Mouse (Mus musculus) hindbrain, embryonic 13.5 days (tissue): ENCODE results near the gene Mthfr. TPM values are rescaled to one million over a fixed set of nuclear protein-coding genes. Genes with fewer than 3 reads are reported as not detected.
A peak's percentile ranks its signal among the peaks of the same experiment; 100 is the strongest.

Source experiments
- ATAC-seq: fragments of 200-750 bp; cut with Nextera tagmentation; 2 replicates; pipeline ENCODE4 v1.8.0; 2017; ENCODE audit warnings: moderate TSS enrichment; ENCODE audit not compliant: low FRiP score
- H3K27ac ChIP-seq: fragments of 300-500 bp; sonication (generic); 2 replicates; pipeline ENCODE4 v1.5.1; 2015; ENCODE audit warnings: inconsistent platforms, mild to moderate bottlenecking, moderate library complexity
- H3K27me3 ChIP-seq: fragments of 300-500 bp; sonication (generic); 2 replicates; pipeline ENCODE4 v1.6.1; 2015; ENCODE audit warnings: mild to moderate bottlenecking, inconsistent platforms
- H3K36me3 ChIP-seq: fragments of 300-500 bp; sonication (generic); 2 replicates; pipeline ENCODE4 v1.6.1; 2015; ENCODE audit warnings: mild to moderate bottlenecking, inconsistent platforms
- H3K4me1 ChIP-seq: fragments of 300-500 bp; sonication (generic); replicated peaks from 2 replicates; pipeline ENCODE4 v1.6.1; 2015; ENCODE audit warnings: inconsistent platforms
- H3K4me2 ChIP-seq: fragments of 300-500 bp; sonication (generic); 2 replicates; pipeline ENCODE4 v1.6.1; 2015; ENCODE audit warnings: inconsistent platforms, mild to moderate bottlenecking, moderate library complexity
- H3K4me3 ChIP-seq: fragments of 300-500 bp; sonication (generic); 2 replicates; pipeline ENCODE4 v1.5.1; 2015; ENCODE audit warnings: mild to moderate bottlenecking, inconsistent platforms
- H3K9ac ChIP-seq: fragments of 300-500 bp; sonication (generic); 2 replicates; pipeline ENCODE4 v1.6.1; 2015; ENCODE audit warnings: mild to moderate bottlenecking, inconsistent platforms
- H3K9me3 ChIP-seq: fragments of 300-500 bp; sonication (generic); 2 replicates; pipeline ENCODE4 v1.6.1; 2016; ENCODE audit warnings: inconsistent platforms
- WGBS: fragments of 180-500 bp; shearing (Covaris S2); methylation state at CpG from one replicate; pipeline ENCODE4 v1.1.7; 2015; 5-methylcytosine and 5-hydroxymethylcytosine counted together
- polyA plus RNA-seq: library from polyadenylated mRNA; unstranded; fragments of >200 nt; fragmentation: Nextera tagmentation; extraction: Ambion mirVana; gene quantifications from 2 replicates; pipeline ENCODE4 v1.2.1, GENCODE M21; 2015

Mthfr gene
- polyA plus RNA-seq, 1 experiment from 2014 or later, result 22.1 TPM

GRCm38 (mm10) chr4:148087091-148087906 lies 48.4 kb downstream of the Mthfr start:
- Histone ChIP-seq H3K4me3 (peak overlapping the region; percentile 56), H3K9me3 (no peaks in the 10 kb centered on the region), H3K27ac (peak overlapping the region; percentile 41; the same call in 1 of the 2 replicates), H3K4me1 (peaks cover 50% of the 10 kb centered on the region), H3K27me3 (no peaks in the 10 kb centered on the region), H3K9ac (peak overlapping the region; percentile 78), H3K36me3 (no peaks in the 10 kb centered on the region), H3K4me2 (peak overlapping the region; percentile 76)
- peak; percentile 55 for ATAC-seq
- 1% methylated on average over 26 of the region's 30 CpGs for WGBS

DNA sequence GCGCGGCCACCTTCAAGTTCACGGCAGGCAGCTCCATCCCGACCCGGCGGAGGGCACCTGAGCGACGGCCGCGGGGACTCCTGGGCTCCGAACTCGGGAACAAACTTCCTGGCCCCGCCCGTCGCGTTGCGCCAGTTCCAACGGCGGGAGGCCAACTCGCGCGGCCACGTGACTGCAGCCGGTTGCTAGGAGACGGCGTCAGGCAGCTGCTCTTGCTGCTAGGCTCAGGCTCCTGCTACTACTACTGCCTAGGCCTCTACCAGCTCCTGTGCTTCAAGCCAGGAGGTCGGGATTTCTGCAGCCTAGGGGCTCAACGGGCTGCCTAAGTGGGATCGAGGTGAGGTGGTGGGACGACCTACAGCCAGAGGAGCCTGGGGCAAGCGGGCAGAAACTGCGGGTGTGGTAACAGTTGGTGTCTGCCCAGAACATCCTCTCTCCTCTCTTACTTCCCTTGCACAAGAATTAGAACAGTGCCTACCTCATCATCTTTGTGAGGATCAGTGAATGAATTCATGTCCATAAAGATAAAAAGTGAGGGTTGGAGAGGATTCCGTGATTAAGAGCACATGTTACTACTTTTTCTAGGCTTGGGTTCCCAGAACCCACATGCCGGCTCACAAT lies 49.1 kb downstream of the Mthfr start, which contains the start of gene Agtrap:
Agtrap (minus strand) TSS at position 125 of the 621 bp plus-strand sequence.
- Histone ChIP-seq H3K4me1 (peaks cover 50% of the 10 kb centered on the region), H3K27me3 (no peaks in the 10 kb centered on the region), H3K4me3 (peak within 1 kb of the TSS; percentile 56), H3K27ac (peak within 1 kb of the TSS; percentile 70), H3K36me3 (no peaks in the 10 kb centered on the region), H3K4me2 (peak within 1 kb of the TSS; percentile 76), H3K9me3 (no peaks in the 10 kb centered on the region), H3K9ac (peak within 1 kb of the TSS; percentile 78)
- peak; percentile 89 for ATAC-seq
- WGBS, result 6% methylated on average over 34 of the region's 34 CpGs

DNA sequence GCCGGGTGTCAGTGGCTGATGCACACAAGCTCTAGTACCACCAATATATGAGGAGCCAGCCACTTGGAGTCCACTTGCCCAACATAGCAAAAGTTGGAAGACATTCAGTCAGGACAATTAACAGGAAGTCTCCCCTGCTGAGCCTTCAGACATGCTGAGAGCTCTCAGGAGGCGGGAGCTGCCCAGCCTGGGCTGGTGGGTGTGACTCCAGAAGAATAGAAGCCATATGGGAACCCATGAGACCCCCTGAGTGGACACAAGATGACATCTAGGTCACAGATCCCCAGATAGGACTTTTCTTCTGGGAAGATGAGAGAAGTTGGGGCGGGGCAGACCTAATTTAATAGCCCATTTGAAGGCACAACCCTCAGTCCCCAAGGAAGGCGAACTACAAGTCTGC lies 50.3 kb downstream of the Mthfr start:
- H3K9ac ChIP-seq, result no peak overlapping the region
- no peaks in the 10 kb centered on the region for H3K27me3 ChIP-seq
- ATAC-seq, result no peak
- H3K4me1 ChIP-seq, result peaks cover 42% of the 10 kb centered on the region
- H3K27ac ChIP-seq, result no peak overlapping the region
- 52% methylated on average over 4 of the region's 4 CpGs for WGBS
- H3K4me2 ChIP-seq, result no peak overlapping the region
- no peaks in the 10 kb centered on the region for H3K9me3 ChIP-seq
- no peaks in the 10 kb centered on the region for H3K36me3 ChIP-seq
- H3K4me3 ChIP-seq, result no peak overlapping the region

GRCm38 (mm10) chr4:148091181-148091580 lies 52.3 kb downstream of the Mthfr start:
- no peaks in the 10 kb centered on the region for H3K27me3 ChIP-seq

GRCm38 (mm10) chr4:148092551-148093271 lies 53.8 kb downstream of the Mthfr start:
- no peak overlapping the region for H3K27ac ChIP-seq
- H3K27me3 ChIP-seq, result no peaks in the 10 kb centered on the region
- no peak overlapping the region for H3K9ac ChIP-seq
- no peaks in the 10 kb centered on the region for H3K9me3 ChIP-seq
- H3K4me2 ChIP-seq, result no peak overlapping the region
- H3K4me3 ChIP-seq, result no peak overlapping the region
- 90% methylated on average over 11 of the region's 11 CpGs for WGBS
- ATAC-seq, result no peak
- H3K4me1 ChIP-seq, result peaks cover 15% of the 10 kb centered on the region
- no peaks in the 10 kb centered on the region for H3K36me3 ChIP-seq

More at GRCm38 (mm10) chr4:148091181-148091580, 52.3 kb downstream of the Mthfr start:
- 93% methylated on average over 1 of the region's 1 CpGs for WGBS
- no peak overlapping the region for H3K27ac ChIP-seq
- H3K4me2 ChIP-seq, result no peak overlapping the region
- H3K36me3 ChIP-seq, result no peaks in the 10 kb centered on the region
- ATAC-seq, result no peak
- H3K4me1 ChIP-seq, result peaks cover 28% of the 10 kb centered on the region
- no peak overlapping the region for H3K4me3 ChIP-seq
- no peaks in the 10 kb centered on the region for H3K9me3 ChIP-seq
- no peak overlapping the region for H3K9ac ChIP-seq

DNA sequence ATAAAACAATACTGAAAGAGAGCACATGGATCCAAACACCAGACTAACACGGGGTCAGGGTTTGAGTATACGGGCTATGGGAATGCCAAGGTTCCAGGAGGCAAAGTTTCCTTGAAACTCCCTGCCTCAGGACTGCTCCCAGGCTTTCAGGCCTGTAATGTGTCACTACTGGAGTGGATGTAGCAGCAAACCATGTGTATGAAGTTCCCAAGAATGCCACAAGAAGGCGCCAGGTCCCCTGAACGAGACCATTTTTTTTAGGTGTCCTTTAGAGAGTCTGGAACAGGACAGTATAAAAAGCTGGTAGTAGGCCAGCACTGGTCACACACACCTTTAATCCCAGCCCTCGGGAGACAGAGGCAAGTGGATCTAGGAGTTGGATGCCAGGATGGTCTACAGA lies 55.3 kb downstream of the Mthfr start:
- ATAC-seq, result no peak
- Histone ChIP-seq H3K9me3 (no peaks in the 10 kb centered on the region), H3K27me3 (no peaks in the 10 kb centered on the region), H3K4me1 (peaks cover 13% of the 10 kb centered on the region), H3K27ac (no peak overlapping the region), H3K4me2 (no peak overlapping the region), H3K36me3 (no peaks in the 10 kb centered on the region), H3K9ac (no peak overlapping the region), H3K4me3 (no peak overlapping the region)
- 83% methylated on average over 5 of the region's 5 CpGs for WGBS

DNA sequence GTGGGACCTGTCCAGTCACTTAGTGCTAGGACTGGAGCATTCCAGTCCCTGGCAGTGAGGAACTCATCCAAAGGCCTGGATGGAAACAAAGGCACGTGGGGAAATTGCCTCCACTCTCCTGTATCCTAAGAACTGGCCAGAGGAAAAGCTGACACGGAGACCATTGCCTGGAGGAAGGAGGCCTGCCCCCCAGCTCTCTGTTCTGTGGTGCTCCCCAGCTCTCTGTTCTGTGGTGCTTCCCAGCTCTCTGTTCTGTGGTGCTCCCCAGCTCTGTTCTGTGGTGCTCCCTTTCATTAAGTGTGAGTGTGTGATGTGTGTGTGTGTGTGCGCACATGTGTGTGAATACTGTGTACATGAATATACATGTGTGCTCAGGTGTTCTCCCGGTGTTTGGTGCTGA lies 56.2 kb downstream of the Mthfr start:
- Histone ChIP-seq H3K27ac (no peak overlapping the region), H3K9ac (no peak overlapping the region), H3K36me3 (peaks cover 5% of the 10 kb centered on the region; the same call in 1 of the 2 replicates), H3K4me2 (no peak overlapping the region), H3K9me3 (no peaks in the 10 kb centered on the region), H3K27me3 (no peaks in the 10 kb centered on the region), H3K4me1 (peaks cover 11% of the 10 kb centered on the region; the same call in 1 of the 2 replicates), H3K4me3 (no peak overlapping the region)
- 75% methylated on average over 4 of the region's 4 CpGs for WGBS
- ATAC-seq, result no peak

GRCm38 (mm10) chr4:148097936-148098335 lies 59.1 kb downstream of the Mthfr start:
- Histone ChIP-seq H3K27me3 (no peaks in the 10 kb centered on the region), H3K4me2 (no peak overlapping the region), H3K4me3 (no peak overlapping the region), H3K9ac (no peak overlapping the region), H3K27ac (peak overlapping the region; percentile 52), H3K4me1 (peaks cover 25% of the 10 kb centered on the region), H3K9me3 (no peaks in the 10 kb centered on the region), H3K36me3 (peaks cover 19% of the 10 kb centered on the region)
- 81% methylated on average over 2 of the region's 2 CpGs for WGBS
- ATAC-seq, result no peak

DNA sequence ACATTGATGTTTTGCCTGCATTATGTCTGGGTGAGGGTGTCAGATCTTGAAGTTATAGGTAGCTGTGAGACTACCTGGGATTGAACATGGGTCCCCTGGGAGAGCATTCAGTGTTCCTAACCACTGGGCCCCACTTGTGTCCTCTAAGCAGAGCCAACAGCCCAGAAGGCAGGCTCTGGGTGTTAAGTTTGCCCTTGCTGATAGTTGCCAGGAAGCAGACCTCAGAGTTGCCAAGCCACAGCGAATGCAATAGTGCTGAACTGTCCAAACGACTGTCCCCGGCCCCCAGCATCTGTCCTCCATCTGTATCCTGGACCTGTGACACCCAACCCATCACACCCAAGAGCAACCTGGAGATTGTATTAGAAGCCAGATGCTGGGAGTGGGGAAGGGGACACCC lies 59.8 kb downstream of the Mthfr start:
- Histone ChIP-seq H3K27me3 (no peaks in the 10 kb centered on the region), H3K4me2 (no peak overlapping the region), H3K4me1 (peaks cover 25% of the 10 kb centered on the region), H3K4me3 (no peak overlapping the region), H3K36me3 (peaks cover 22% of the 10 kb centered on the region), H3K9me3 (no peaks in the 10 kb centered on the region), H3K9ac (no peak overlapping the region), H3K27ac (no peak overlapping the region)
- no peak for ATAC-seq
- 90% methylated on average over 3 of the region's 3 CpGs for WGBS

GRCm38 (mm10) chr4:148101801-148102527 lies 63.1 kb downstream of the Mthfr start:
- H3K9me3 ChIP-seq, result no peaks in the 10 kb centered on the region
- H3K9ac ChIP-seq, result peak overlapping the region; percentile 55
- H3K27me3 ChIP-seq, result no peaks in the 10 kb centered on the region
- H3K4me1 ChIP-seq, result peaks cover 25% of the 10 kb centered on the region
- peaks cover 39% of the 10 kb centered on the region for H3K36me3 ChIP-seq
- H3K27ac ChIP-seq, result peak overlapping the region; percentile 81
- peak; percentile 80 for ATAC-seq
- WGBS, result 16% methylated on average over 29 of the region's 29 CpGs
- peak overlapping the region; percentile 46 for H3K4me2 ChIP-seq
- H3K4me3 ChIP-seq, result peak overlapping the region; percentile 7

- Histone ChIP-seq H3K27ac (no peak overlapping the region), H3K36me3 (peaks cover 60% of the 10 kb centered on the region), H3K9me3 (no peaks in the 10 kb centered on the region), H3K27me3 (no peaks in the 10 kb centered on the region), H3K4me3 (no peak overlapping the region), H3K4me1 (peaks cover 31% of the 10 kb centered on the region), H3K4me2 (no peak overlapping the region), H3K9ac (peak overlapping the region; percentile 31; the same call in 1 of the 2 replicates)
- no peak for ATAC-seq
- WGBS, result 91% methylated on average over 3 of the region's 3 CpGs
These were observed 65.3 kb downstream of the Mthfr start for GRCm38 (mm10) chr4:148104146-148104545.
